Mouse (Mus musculus): ENCODE data around the gene Gabrg3. TPM values are rescaled to one million over a fixed set of nuclear protein-coding genes. Genes with fewer than 3 reads are reported as not detected.

The Gabrg3 gene
- total and polyA plus RNA-seq, 2 experiments from 2014 or later: 0.11 to 0.22 TPM

DNA sequence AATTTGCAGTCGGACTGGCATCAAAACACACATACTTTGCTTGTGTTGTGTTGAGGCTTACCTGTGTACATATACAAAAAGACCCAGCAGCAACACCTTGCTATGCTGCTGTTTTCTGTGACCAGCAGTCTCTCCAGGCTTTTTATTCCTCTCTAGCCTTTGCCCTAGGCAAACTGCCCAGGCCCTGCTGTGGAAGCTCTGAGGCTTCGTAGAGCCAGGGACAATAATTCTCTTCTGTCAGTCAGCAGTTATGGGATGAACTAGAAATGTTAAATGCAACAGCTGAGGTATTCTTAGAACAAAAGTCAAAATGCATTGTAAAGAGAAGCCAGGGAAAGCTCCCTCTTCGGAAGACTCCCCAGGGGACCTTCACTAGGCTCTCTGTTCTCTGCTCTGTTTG lies 220.1 kb downstream of the Gabrg3 start:
- no peak for DNase-seq (ENCODE audit: low spot score)

DNA sequence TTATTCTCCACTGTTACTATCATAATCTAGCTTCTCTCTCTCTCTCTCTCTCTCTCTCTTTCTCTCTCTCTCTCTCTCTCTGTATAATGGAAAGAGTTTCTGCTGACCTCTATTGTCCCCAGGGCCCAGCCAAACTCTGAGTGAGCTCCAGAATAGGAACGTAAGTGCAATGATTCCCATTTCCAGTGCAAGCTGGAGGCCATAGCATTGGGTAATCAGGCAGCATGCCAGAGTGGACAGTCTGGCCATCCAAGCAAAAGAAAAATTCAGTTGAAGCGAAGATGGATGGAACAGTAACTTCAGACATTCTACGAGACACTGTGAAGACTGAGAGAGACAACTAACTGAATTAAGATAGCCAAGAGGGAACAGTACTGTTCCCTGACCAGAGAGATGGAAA lies 228.8 kb downstream of the Gabrg3 start:
- no peaks in the 10 kb centered on the region for H3K9me3 ChIP-seq (replicated peaks; ENCODE audit: control insufficient read depth, low read length)
- 55% methylated on average over 3 of the region's 3 CpGs for WGBS
- no peak overlapping the region for H3K4me2 ChIP-seq (ENCODE audit: low read depth, low read length)
- H3K36me3 ChIP-seq (replicated peaks; ENCODE audit: control insufficient read depth, insufficient read depth, low read length): no peaks in the 10 kb centered on the region
- H3K4me3 ChIP-seq (ENCODE audit: low read depth, low read length): no peak overlapping the region
- H3K27ac ChIP-seq (ENCODE audit: low read depth): no peak overlapping the region
- DNase-seq (ENCODE audit: low spot score): no peak
- H3K9ac ChIP-seq (replicated peaks; ENCODE audit: low read depth, low read length): no peak overlapping the region
- no peak for ATAC-seq (ENCODE audit: insufficient read depth, low read depth)
- TF ChIP-seq EP300 (IDR thresholded peaks at IDR 0.05; ENCODE audit: low read depth) (no peak), CTCF (IDR thresholded peaks at IDR 0.05; ENCODE audit: low read depth) (no peak)
- no peaks in the 10 kb centered on the region for H3K27me3 ChIP-seq (ENCODE audit: control insufficient read depth, insufficient read depth, low read length)
- no peaks in the 10 kb centered on the region for H3K4me1 ChIP-seq (ENCODE audit: control insufficient read depth, insufficient read depth)

More for the DNA sequence above, 220.1 kb downstream of the Gabrg3 start:
- Histone ChIP-seq H3K27me3 (ENCODE audit: control insufficient read depth, insufficient read depth, low read length) (no peaks in the 10 kb centered on the region), H3K4me1 (ENCODE audit: control insufficient read depth, insufficient read depth) (no peaks in the 10 kb centered on the region), H3K4me3 (ENCODE audit: low read depth, low read length) (no peak overlapping the region), H3K27ac (ENCODE audit: low read depth) (no peak overlapping the region), H3K36me3 (replicated peaks; ENCODE audit: control insufficient read depth, insufficient read depth, low read length) (no peaks in the 10 kb centered on the region), H3K4me2 (ENCODE audit: low read depth, low read length) (no peak overlapping the region), H3K9me3 (replicated peaks; ENCODE audit: control insufficient read depth, low read length) (no peaks in the 10 kb centered on the region; the same call in 1 of the 2 replicates), H3K9ac (replicated peaks; ENCODE audit: low read depth, low read length) (no peak overlapping the region)
- no peak for TF ChIP-seq EP300 (IDR thresholded peaks at IDR 0.05; ENCODE audit: low read depth)
- no peak for TF ChIP-seq CTCF (IDR thresholded peaks at IDR 0.05; ENCODE audit: low read depth)
- WGBS: 47% methylated on average over 3 of the region's 3 CpGs
- no peak for ATAC-seq (ENCODE audit: insufficient read depth, low read depth)

DNA sequence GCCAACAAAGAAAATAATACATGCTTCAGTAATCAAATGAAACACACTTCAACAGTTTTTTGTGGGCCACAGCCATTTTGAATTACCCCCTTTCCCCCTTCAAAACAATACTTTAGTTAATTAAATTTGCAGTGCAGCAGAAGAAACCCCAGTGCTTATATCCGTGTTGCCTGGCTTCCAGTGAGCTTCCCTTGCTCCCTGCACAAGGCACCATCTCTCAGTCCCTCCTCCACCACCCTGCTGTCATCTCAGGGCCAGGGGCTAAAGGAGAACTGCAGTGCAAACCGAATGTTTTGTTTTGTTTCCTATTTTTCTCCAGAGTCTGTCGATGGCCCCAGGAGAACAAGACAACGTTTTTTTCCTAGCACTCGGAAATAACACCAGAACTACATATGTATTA lies 233.2 kb downstream of the Gabrg3 start:
- 47% methylated on average over 5 of the region's 5 CpGs for WGBS
- H3K9ac ChIP-seq (replicated peaks; ENCODE audit: low read depth, low read length): no peak overlapping the region
- no peak overlapping the region for H3K4me2 ChIP-seq (ENCODE audit: low read depth, low read length)
- DNase-seq (ENCODE audit: low spot score) (no peak), ATAC-seq (ENCODE audit: insufficient read depth, low read depth) (no peak)
- H3K27ac ChIP-seq (ENCODE audit: low read depth): no peak overlapping the region
- H3K27me3 ChIP-seq (ENCODE audit: control insufficient read depth, insufficient read depth, low read length): no peaks in the 10 kb centered on the region
- H3K4me1 ChIP-seq (ENCODE audit: control insufficient read depth, insufficient read depth): no peaks in the 10 kb centered on the region
- no peaks in the 10 kb centered on the region for H3K36me3 ChIP-seq (replicated peaks; ENCODE audit: control insufficient read depth, insufficient read depth, low read length)
- no peaks in the 10 kb centered on the region for H3K9me3 ChIP-seq (replicated peaks; ENCODE audit: control insufficient read depth, low read length)
- no peak overlapping the region for H3K4me3 ChIP-seq (ENCODE audit: low read depth, low read length)
- TF ChIP-seq CTCF (IDR thresholded peaks at IDR 0.05; ENCODE audit: low read depth) (no peak), EP300 (IDR thresholded peaks at IDR 0.05; ENCODE audit: low read depth) (no peak)

DNA sequence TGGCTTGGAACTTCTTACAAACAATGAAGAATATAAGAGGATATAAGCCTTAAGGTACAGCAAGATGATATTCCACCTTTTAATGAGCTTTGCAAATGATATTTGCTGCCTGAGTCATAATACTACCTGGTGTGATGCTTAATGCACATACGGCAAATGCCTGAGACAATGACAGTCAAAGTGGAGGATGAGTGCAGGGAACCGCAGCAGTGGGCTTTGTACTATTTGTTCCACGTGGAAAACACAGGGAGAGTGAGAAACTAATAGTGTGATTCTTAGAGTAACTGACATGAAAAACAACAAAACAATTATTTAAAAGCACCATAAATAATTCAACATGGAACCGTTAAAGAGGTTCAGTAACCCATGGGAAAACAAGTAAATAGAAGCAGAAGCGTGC lies 236.2 kb downstream of the Gabrg3 start:
- H3K36me3 ChIP-seq (replicated peaks; ENCODE audit: control insufficient read depth, insufficient read depth, low read length): no peaks in the 10 kb centered on the region
- H3K9ac ChIP-seq (replicated peaks; ENCODE audit: low read depth, low read length): no peak overlapping the region
- no peak overlapping the region for H3K4me3 ChIP-seq (ENCODE audit: low read depth, low read length)
- H3K27ac ChIP-seq (ENCODE audit: low read depth): no peak overlapping the region
- TF ChIP-seq CTCF (IDR thresholded peaks at IDR 0.05; ENCODE audit: low read depth) (no peak), EP300 (IDR thresholded peaks at IDR 0.05; ENCODE audit: low read depth) (no peak)
- no peak for ATAC-seq (ENCODE audit: insufficient read depth, low read depth)
- no peaks in the 10 kb centered on the region for H3K27me3 ChIP-seq (ENCODE audit: control insufficient read depth, insufficient read depth, low read length)
- WGBS: 72% methylated on average over 5 of the region's 5 CpGs
- H3K9me3 ChIP-seq (replicated peaks; ENCODE audit: control insufficient read depth, low read length): no peaks in the 10 kb centered on the region
- no peaks in the 10 kb centered on the region for H3K4me1 ChIP-seq (ENCODE audit: control insufficient read depth, insufficient read depth)
- DNase-seq (ENCODE audit: low spot score): no peak
- H3K4me2 ChIP-seq (ENCODE audit: low read depth, low read length): no peak overlapping the region

DNA sequence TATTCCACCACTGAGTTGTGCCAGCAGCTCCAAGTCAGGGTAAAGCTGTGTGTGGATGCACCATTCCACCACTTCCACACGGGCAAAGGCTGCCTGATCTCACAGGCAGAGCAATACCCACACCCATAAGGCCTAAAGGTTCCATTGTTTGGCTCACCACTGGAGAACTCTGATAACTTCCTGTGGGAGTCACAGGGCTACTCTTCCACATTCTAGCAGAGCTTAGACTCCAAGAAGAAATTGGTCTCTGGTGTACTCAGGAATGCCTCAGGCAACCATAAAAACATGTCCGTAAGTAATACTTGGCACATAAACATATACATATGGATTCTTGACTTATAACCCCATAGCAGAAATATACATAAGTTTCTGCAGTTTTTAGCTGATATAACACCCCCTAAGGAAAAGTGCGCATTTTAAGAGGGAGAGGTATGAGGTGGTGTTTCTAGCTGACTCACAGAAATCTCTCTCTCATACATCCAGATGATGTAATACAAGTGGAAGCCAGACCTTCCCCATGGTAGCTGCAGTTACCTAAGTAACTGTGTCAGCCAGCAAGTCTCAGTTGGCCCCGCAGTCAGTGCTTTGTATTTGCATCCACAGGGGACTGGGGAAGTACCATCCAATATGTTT lies 248.8 kb downstream of the Gabrg3 start:
- 61% methylated on average over 4 of the region's 4 CpGs for WGBS
- H3K4me3 ChIP-seq (ENCODE audit: low read depth, low read length): no peak overlapping the region
- H3K27ac ChIP-seq (ENCODE audit: low read depth): no peak overlapping the region
- DNase-seq (ENCODE audit: low spot score): no peak
- TF ChIP-seq EP300 (IDR thresholded peaks at IDR 0.05; ENCODE audit: low read depth): no peak
- TF ChIP-seq CTCF (IDR thresholded peaks at IDR 0.05; ENCODE audit: low read depth): no peak
- no peaks in the 10 kb centered on the region for H3K4me1 ChIP-seq (ENCODE audit: control insufficient read depth, insufficient read depth)
- H3K9ac ChIP-seq (replicated peaks; ENCODE audit: low read depth, low read length): no peak overlapping the region
- no peak for ATAC-seq (ENCODE audit: insufficient read depth, low read depth)
- no peaks in the 10 kb centered on the region for H3K9me3 ChIP-seq (replicated peaks; ENCODE audit: control insufficient read depth, low read length)
- H3K36me3 ChIP-seq (replicated peaks; ENCODE audit: control insufficient read depth, insufficient read depth, low read length): no peaks in the 10 kb centered on the region
- H3K4me2 ChIP-seq (ENCODE audit: low read depth, low read length): no peak overlapping the region
- H3K27me3 ChIP-seq (ENCODE audit: control insufficient read depth, insufficient read depth, low read length): no peaks in the 10 kb centered on the region

DNA sequence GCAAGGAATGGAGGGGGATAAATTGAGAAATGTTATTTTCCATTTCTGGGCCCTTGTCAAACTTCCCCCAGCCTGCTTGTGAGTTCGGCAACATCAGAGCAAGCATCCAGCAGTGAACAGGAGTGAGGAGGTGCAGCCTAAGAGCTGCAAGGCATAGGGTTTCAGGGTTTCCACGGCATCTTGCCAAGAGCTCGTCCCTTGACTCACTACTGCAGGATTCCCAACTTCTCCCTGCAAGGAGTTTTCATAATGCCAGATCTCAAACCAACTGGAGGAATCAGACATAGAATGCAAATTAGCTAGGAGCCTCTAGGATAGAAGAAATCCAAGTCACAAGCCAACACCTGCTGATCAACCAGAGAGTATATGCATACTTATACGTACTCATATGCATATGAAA lies 254.0 kb downstream of the Gabrg3 start:
- H3K9ac ChIP-seq (replicated peaks; ENCODE audit: low read depth, low read length): no peak overlapping the region
- H3K9me3 ChIP-seq (replicated peaks; ENCODE audit: control insufficient read depth, low read length): no peaks in the 10 kb centered on the region; the same call in 1 of the 2 replicates
- H3K27ac ChIP-seq (ENCODE audit: low read depth): no peak overlapping the region
- H3K4me2 ChIP-seq (ENCODE audit: low read depth, low read length): no peak overlapping the region
- WGBS: 65% methylated on average over 4 of the region's 4 CpGs
- no peak for TF ChIP-seq EP300 (IDR thresholded peaks at IDR 0.05; ENCODE audit: low read depth)
- TF ChIP-seq CTCF (IDR thresholded peaks at IDR 0.05; ENCODE audit: low read depth): no peak
- H3K27me3 ChIP-seq (ENCODE audit: control insufficient read depth, insufficient read depth, low read length): no peaks in the 10 kb centered on the region
- no peak for DNase-seq (ENCODE audit: low spot score)
- ATAC-seq (ENCODE audit: insufficient read depth, low read depth): no peak
- no peaks in the 10 kb centered on the region for H3K4me1 ChIP-seq (ENCODE audit: control insufficient read depth, insufficient read depth)
- H3K36me3 ChIP-seq (replicated peaks; ENCODE audit: control insufficient read depth, insufficient read depth, low read length): no peaks in the 10 kb centered on the region
- no peak overlapping the region for H3K4me3 ChIP-seq (ENCODE audit: low read depth, low read length)
